Mouse (Mus musculus): ENCODE measurements around the gene Fbxl17. TPM values are rescaled to one million over a fixed set of nuclear protein-coding genes. Genes with fewer than 3 reads are reported as not detected.
A peak's percentile ranks its signal among the peaks of the same experiment; 100 is the strongest.

Gene Fbxl17
- polyA plus RNA-seq, 1 experiment from 2014 or later: 17.4 TPM

DNA sequence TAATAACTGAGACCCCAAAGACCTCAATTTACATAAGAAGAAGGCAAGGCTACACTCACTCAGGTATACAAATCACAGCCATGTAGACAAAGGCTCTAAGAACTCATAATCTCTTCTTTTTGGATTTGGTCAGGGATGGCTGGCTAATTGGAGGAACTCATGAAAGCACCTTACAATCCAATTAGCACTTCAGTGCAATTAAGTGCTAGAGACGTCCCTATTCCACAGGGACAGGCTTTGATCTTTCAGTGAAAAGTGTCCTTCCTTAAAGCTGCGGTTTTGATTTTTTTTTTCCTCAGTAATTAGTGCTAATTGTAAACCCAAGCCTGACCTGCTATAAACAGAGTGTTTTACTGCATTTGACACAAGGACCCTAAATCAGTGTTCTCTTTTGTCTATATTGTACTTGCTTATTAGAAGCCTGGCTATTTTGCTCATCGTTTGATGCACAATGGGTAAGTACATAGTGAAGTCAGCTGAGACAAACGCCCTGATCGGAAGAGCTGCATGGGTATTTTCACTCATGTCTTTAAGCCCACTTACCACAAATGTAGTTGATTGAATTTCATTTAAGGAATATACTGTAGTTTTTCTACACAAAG lies 327.8 kb downstream of the Fbxl17 start:
- Histone ChIP-seq H3K4me1 (ENCODE audit: control insufficient read depth in 2 of 2, insufficient read depth in 2 of 2, low read length in 2 of 2) (no peaks in the 10 kb centered on the region; a peak in 1 of 4 replicates), H3K9ac (ENCODE audit: low read length) (no peak overlapping the region), H3K9me3 (ENCODE audit: control insufficient read depth, low read length) (no peaks in the 10 kb centered on the region), H3K27ac (replicated peaks in 1 of 2; ENCODE audit: control insufficient read depth in 1 of 2, insufficient read depth in 1 of 2, low read depth in 2 of 2, low read length in 2 of 2) (no peak overlapping the region), H3K4me2 (ENCODE audit: low read length) (no peak overlapping the region), H3K4me3 (ENCODE audit: control insufficient read depth in 1 of 2, insufficient read depth in 1 of 2, low read depth in 1 of 2, low read length in 2 of 2) (no peak overlapping the region), H3K27me3 (ENCODE audit: control insufficient read depth, insufficient read depth, low read length) (no peaks in the 10 kb centered on the region), H3K36me3 (ENCODE audit: control insufficient read depth, insufficient read depth, low read length) (no peaks in the 10 kb centered on the region)
- 71% methylated on average over 5 of the region's 5 CpGs for WGBS
- no peak for ATAC-seq (ENCODE audit: insufficient number of reproducible peaks, insufficient read depth, low FRiP score, low read depth)

DNA sequence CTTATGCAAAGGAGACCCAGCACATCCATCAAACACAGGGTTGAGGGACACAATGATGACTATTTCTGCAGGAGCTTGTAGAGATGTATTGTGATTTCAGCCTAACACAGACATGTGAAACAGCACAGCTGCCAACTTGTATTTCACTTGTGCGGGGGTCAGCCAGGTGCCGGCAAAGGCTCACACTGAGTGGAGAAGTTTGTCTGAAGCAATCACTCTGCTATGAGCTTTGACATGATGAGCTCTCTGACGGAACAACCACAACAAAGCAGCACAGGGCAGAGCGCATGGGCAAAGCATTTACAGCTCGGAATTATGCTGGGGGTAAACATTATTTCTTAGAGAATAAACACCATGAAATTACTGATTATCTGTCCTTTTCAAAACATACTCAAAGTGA lies 328.6 kb downstream of the Fbxl17 start:
- ATAC-seq (ENCODE audit: insufficient number of reproducible peaks, insufficient read depth, low FRiP score, low read depth): no peak

DNA sequence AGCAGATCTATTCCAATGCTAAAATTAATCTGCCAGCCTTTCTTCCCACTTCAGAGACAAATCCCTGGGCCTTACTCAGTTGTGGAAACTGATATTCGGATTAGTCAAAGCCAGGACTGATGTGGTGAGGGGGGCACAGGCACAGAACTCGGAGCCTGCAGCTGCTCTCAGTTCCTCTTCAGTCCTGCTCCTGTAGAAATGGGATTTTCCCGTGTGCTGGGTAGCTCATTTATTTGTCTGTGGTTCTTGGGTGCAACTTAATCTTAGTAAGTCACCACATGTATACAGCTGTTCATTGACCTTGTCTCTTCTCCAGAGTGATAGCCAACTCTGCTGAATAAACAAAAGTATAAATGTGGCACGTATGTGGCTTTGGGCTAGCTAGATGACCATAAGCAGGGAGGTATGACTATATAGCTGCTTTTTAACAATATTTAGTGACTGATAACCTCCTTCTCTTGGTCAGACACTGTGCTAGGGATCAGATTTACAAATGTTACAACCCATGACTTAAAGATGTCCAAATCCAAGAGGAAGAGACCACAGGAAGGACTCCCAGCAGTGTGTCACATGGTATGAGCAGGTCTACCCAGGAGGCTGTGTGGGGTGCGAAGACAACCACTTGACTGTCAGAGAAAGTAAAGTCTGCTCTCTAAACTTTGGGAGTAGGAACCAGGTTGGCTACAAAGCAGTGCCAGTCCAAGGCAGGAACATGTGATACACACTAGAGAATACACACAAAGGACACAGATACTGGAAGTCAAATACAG lies 331.6 kb downstream of the Fbxl17 start:
- no peak for ATAC-seq (ENCODE audit: insufficient number of reproducible peaks, insufficient read depth, low FRiP score, low read depth)
- H3K36me3 ChIP-seq (ENCODE audit: control insufficient read depth, insufficient read depth, low read length): no peaks in the 10 kb centered on the region
- H3K27ac ChIP-seq (replicated peaks in 1 of 2; ENCODE audit: control insufficient read depth in 1 of 2, insufficient read depth in 1 of 2, low read depth in 2 of 2, low read length in 2 of 2): no peak overlapping the region
- H3K4me2 ChIP-seq (ENCODE audit: low read length): no peak overlapping the region
- H3K4me1 ChIP-seq (ENCODE audit: control insufficient read depth in 2 of 2, insufficient read depth in 2 of 2, low read length in 2 of 2): peaks cover 2 to 7% of the 10 kb centered on the region in 2 experiments; a peak in 1 of 4 replicates
- H3K9ac ChIP-seq (ENCODE audit: low read length): no peak overlapping the region
- H3K9me3 ChIP-seq (ENCODE audit: control insufficient read depth, low read length): no peaks in the 10 kb centered on the region
- H3K27me3 ChIP-seq (ENCODE audit: control insufficient read depth, insufficient read depth, low read length): no peaks in the 10 kb centered on the region
- 80% methylated on average over 5 of the region's 5 CpGs for WGBS
- no peak overlapping the region for H3K4me3 ChIP-seq (ENCODE audit: control insufficient read depth in 1 of 2, insufficient read depth in 1 of 2, low read depth in 1 of 2, low read length in 2 of 2)

More for the DNA sequence above, 328.6 kb downstream of the Fbxl17 start:
- Histone ChIP-seq H3K4me2 (ENCODE audit: low read length) (no peak overlapping the region), H3K27me3 (ENCODE audit: control insufficient read depth, insufficient read depth, low read length) (no peaks in the 10 kb centered on the region), H3K9me3 (ENCODE audit: control insufficient read depth, low read length) (no peaks in the 10 kb centered on the region), H3K4me1 (ENCODE audit: control insufficient read depth in 2 of 2, insufficient read depth in 2 of 2, low read length in 2 of 2) (peaks cover 2 to 4% of the 10 kb centered on the region in 2 experiments; a peak in 1 of 4 replicates), H3K9ac (ENCODE audit: low read length) (no peak overlapping the region), H3K27ac (replicated peaks in 1 of 2; ENCODE audit: control insufficient read depth in 1 of 2, insufficient read depth in 1 of 2, low read depth in 2 of 2, low read length in 2 of 2) (no peak overlapping the region), H3K4me3 (ENCODE audit: control insufficient read depth in 1 of 2, insufficient read depth in 1 of 2, low read depth in 1 of 2, low read length in 2 of 2) (no peak overlapping the region), H3K36me3 (ENCODE audit: control insufficient read depth, insufficient read depth, low read length) (no peaks in the 10 kb centered on the region)
- 65% methylated on average over 5 of the region's 5 CpGs for WGBS

DNA sequence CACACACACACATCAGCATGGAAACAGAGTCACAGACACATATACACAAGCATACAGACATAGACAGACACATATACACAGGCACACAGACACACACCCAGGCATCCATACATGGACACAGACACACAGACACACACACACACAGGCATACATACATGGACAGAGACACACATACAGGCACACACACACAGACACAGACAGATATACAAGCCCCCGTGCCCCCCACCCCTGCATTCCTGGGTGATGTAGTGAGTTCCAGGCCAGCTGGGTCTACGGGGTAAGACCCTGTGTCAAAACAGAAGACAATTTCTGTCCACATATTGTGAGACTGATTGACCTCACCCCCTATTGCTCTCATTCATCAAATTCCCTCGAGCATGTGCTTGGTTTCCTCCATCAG lies 332.6 kb downstream of the Fbxl17 start:
- no peaks in the 10 kb centered on the region for H3K27me3 ChIP-seq (ENCODE audit: control insufficient read depth, insufficient read depth, low read length)
- 79% methylated on average over 3 of the region's 3 CpGs for WGBS

DNA sequence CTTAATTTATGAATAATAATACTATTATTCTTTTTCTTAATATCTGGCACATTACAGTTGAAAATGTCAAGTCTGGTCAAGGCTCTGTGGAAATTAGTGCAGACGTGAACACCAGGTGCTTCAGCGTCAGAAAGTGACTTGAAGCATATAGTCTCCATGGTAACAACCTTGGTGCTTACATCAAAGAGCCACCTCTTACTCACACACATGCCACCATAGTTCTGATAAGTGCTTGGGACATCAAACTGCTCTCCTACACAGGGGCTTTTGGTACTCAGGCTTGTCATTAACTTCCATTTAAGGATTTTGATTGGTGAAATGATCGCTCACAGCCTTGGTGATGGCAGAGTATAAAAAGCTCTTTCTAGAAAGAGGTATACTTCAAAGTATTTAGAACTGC lies 333.1 kb downstream of the Fbxl17 start:
- no peak for ATAC-seq (ENCODE audit: insufficient number of reproducible peaks, insufficient read depth, low FRiP score, low read depth)
- 43% methylated on average over 3 of the region's 3 CpGs for WGBS

More for the DNA sequence above, 332.6 kb downstream of the Fbxl17 start:
- no peak overlapping the region for H3K9ac ChIP-seq (ENCODE audit: low read length)
- peaks cover 2 to 7% of the 10 kb centered on the region in 2 experiments; a peak in 1 of 4 replicates for H3K4me1 ChIP-seq (ENCODE audit: control insufficient read depth in 2 of 2, insufficient read depth in 2 of 2, low read length in 2 of 2)
- H3K4me3 ChIP-seq (ENCODE audit: control insufficient read depth in 1 of 2, insufficient read depth in 1 of 2, low read depth in 1 of 2, low read length in 2 of 2): no peak overlapping the region
- no peak overlapping the region for H3K4me2 ChIP-seq (ENCODE audit: low read length)
- 0 out of 2 replicates have a peak, but pooled peaks have one; percentile 13 for ATAC-seq (ENCODE audit: insufficient number of reproducible peaks, insufficient read depth, low FRiP score, low read depth)
- H3K36me3 ChIP-seq (ENCODE audit: control insufficient read depth, insufficient read depth, low read length): no peaks in the 10 kb centered on the region
- H3K9me3 ChIP-seq (ENCODE audit: control insufficient read depth, low read length): no peaks in the 10 kb centered on the region
- H3K27ac ChIP-seq (replicated peaks in 1 of 2; ENCODE audit: control insufficient read depth in 1 of 2, insufficient read depth in 1 of 2, low read depth in 2 of 2, low read length in 2 of 2): no peak overlapping the region

DNA sequence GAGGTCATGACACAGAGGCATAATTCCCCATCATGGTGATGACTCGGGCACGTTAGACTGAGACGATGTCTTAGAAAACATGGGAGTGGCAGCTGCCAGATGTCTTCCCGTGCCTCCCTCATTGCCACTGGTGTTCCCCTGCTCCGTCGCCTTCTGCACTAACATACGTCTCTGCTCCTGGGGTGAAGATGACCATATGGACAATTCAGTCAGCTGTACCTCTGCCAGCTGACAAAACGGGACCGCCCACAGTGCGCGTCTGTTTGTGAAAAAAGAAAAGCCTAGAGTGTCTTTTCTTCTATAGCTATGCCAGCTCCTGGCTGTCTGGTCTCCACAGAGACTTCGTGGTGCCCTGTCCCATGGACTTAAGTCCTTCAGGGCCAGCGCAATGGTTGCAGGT lies 334.0 kb downstream of the Fbxl17 start:
- no peak overlapping the region for H3K4me3 ChIP-seq (ENCODE audit: control insufficient read depth in 1 of 2, insufficient read depth in 1 of 2, low read depth in 1 of 2, low read length in 2 of 2)
- H3K27me3 ChIP-seq (ENCODE audit: control insufficient read depth, insufficient read depth, low read length): no peaks in the 10 kb centered on the region
- no peak overlapping the region for H3K9ac ChIP-seq (ENCODE audit: low read length)
- no peak overlapping the region for H3K4me2 ChIP-seq (ENCODE audit: low read length)
- H3K9me3 ChIP-seq (ENCODE audit: control insufficient read depth, low read length): no peaks in the 10 kb centered on the region
- no peak for ATAC-seq (ENCODE audit: insufficient number of reproducible peaks, insufficient read depth, low FRiP score, low read depth)
- H3K27ac ChIP-seq (replicated peaks in 1 of 2; ENCODE audit: control insufficient read depth in 1 of 2, insufficient read depth in 1 of 2, low read depth in 2 of 2, low read length in 2 of 2): no peak overlapping the region
- 0 out of 4 replicates have a peak, but pooled peaks cover 2 to 7% of the 10 kb centered on the region in 2 experiments for H3K4me1 ChIP-seq (ENCODE audit: control insufficient read depth in 2 of 2, insufficient read depth in 2 of 2, low read length in 2 of 2)
- 93% methylated on average over 13 of the region's 13 CpGs for WGBS
- no peaks in the 10 kb centered on the region for H3K36me3 ChIP-seq (ENCODE audit: control insufficient read depth, insufficient read depth, low read length)

More for the DNA sequence above, 333.1 kb downstream of the Fbxl17 start:
- Histone ChIP-seq H3K9ac (ENCODE audit: low read length) (no peak overlapping the region), H3K27ac (replicated peaks in 1 of 2; ENCODE audit: control insufficient read depth in 1 of 2, insufficient read depth in 1 of 2, low read depth in 2 of 2, low read length in 2 of 2) (no peak overlapping the region), H3K4me1 (ENCODE audit: control insufficient read depth in 2 of 2, insufficient read depth in 2 of 2, low read length in 2 of 2) (peaks cover 2 to 7% of the 10 kb centered on the region in 2 experiments; a peak in 1 of 4 replicates), H3K36me3 (ENCODE audit: control insufficient read depth, insufficient read depth, low read length) (no peaks in the 10 kb centered on the region), H3K4me3 (ENCODE audit: control insufficient read depth in 1 of 2, insufficient read depth in 1 of 2, low read depth in 1 of 2, low read length in 2 of 2) (no peak overlapping the region), H3K9me3 (ENCODE audit: control insufficient read depth, low read length) (no peaks in the 10 kb centered on the region), H3K4me2 (ENCODE audit: low read length) (no peak overlapping the region), H3K27me3 (ENCODE audit: control insufficient read depth, insufficient read depth, low read length) (no peaks in the 10 kb centered on the region)

DNA sequence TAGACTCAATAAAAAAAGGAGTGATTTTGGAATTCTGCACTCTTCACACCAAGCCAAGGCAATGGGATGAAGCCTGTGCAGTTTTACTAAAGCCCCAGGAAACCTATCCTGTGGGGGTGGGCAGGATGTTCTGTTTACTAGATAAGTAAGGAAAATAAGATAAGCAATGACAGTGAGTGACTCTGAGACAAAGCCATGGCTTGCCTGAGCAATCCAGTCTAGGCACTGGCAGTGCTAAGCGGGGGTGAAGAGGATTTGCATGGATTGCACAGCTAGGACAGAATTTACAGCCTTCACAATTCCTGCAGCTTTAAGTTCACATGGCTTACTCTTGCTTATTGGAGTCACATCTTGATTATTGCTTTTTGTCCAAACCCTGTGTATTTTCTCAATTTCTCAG lies 335.5 kb downstream of the Fbxl17 start:
- Histone ChIP-seq H3K4me1 (ENCODE audit: control insufficient read depth in 2 of 2, insufficient read depth in 2 of 2, low read length in 2 of 2) (peaks cover 2 to 10% of the 10 kb centered on the region in 2 experiments; a peak in 1 of 4 replicates), H3K9ac (ENCODE audit: low read length) (no peak overlapping the region), H3K27me3 (ENCODE audit: control insufficient read depth, insufficient read depth, low read length) (no peaks in the 10 kb centered on the region), H3K27ac (replicated peaks in 1 of 2; ENCODE audit: control insufficient read depth in 1 of 2, insufficient read depth in 1 of 2, low read depth in 2 of 2, low read length in 2 of 2) (no peak overlapping the region), H3K36me3 (ENCODE audit: control insufficient read depth, insufficient read depth, low read length) (no peaks in the 10 kb centered on the region), H3K9me3 (ENCODE audit: control insufficient read depth, low read length) (no peaks in the 10 kb centered on the region), H3K4me2 (ENCODE audit: low read length) (no peak overlapping the region), H3K4me3 (ENCODE audit: control insufficient read depth in 1 of 2, insufficient read depth in 1 of 2, low read depth in 1 of 2, low read length in 2 of 2) (no peak overlapping the region)
- no peak for ATAC-seq (ENCODE audit: insufficient number of reproducible peaks, insufficient read depth, low FRiP score, low read depth)
- WGBS: 48% methylated on average over 1 of the region's 1 CpGs

All from heart, embryonic 14.5 days (tissue).